Mouse (Mus musculus) neural tube, embryonic 11.5 days (tissue): ENCODE results near the gene Ddx42. TPM values are rescaled to one million over a fixed set of nuclear protein-coding genes. Genes with fewer than 3 reads are reported as not detected.
A peak's percentile ranks its signal among the peaks of the same experiment; 100 is the strongest.

ENCODE experiments used
- ATAC-seq: fragments of 200-750 bp; cut with Nextera tagmentation; 2 replicates; pipeline ENCODE4 v1.8.0; 2017; ENCODE audit warnings: moderate number of reproducible peaks, mild to moderate bottlenecking, moderate TSS enrichment, moderate library complexity; ENCODE audit not compliant: insufficient read depth, low FRiP score, low TSS enrichment
- DNase-seq: peaks from one replicate; pipeline ENCODE4 v3.0.0-alpha.2; 2015; ENCODE audit warnings: low spot score
- H3K27ac ChIP-seq: fragments of 300-500 bp; sonication (generic); 2 replicates; pipeline ENCODE4 v1.5.1; 2014; ENCODE audit warnings: low read depth, mild to moderate bottlenecking, low read length
- H3K27me3 ChIP-seq: fragments of 300-500 bp; sonication (generic); 2 replicates; pipeline ENCODE4 v1.6.1; 2014; ENCODE audit warnings: mild to moderate bottlenecking, low read length, mixed read lengths; ENCODE audit not compliant: control insufficient read depth, insufficient read depth
- H3K36me3 ChIP-seq: fragments of 300-500 bp; sonication (generic); 2 replicates; pipeline ENCODE4 v1.6.1; 2014; ENCODE audit warnings: mild to moderate bottlenecking, low read length, moderate library complexity, mixed read lengths; ENCODE audit not compliant: control insufficient read depth, insufficient read depth
- H3K4me1 ChIP-seq: fragments of 300-500 bp; sonication (generic); 2 replicates; pipeline ENCODE4 v1.6.1; 2014; ENCODE audit warnings: low read length, mixed read lengths; ENCODE audit not compliant: control insufficient read depth, insufficient read depth
- H3K4me2 ChIP-seq: fragments of 300-500 bp; sonication (generic); 2 replicates; pipeline ENCODE4 v1.6.1; 2014; ENCODE audit warnings: low read depth, mild to moderate bottlenecking, moderate library complexity
- H3K4me3 ChIP-seq: fragments of 300-500 bp; sonication (generic); 2 replicates; pipeline ENCODE4 v1.5.1; 2014; ENCODE audit warnings: low read depth, low read length
- H3K9ac ChIP-seq: fragments of 300-500 bp; sonication (generic); 2 replicates; pipeline ENCODE4 v1.6.1; 2014; ENCODE audit warnings: mild to moderate bottlenecking, low read length
- H3K9me3 ChIP-seq: fragments of 300-500 bp; sonication (generic); 2 replicates; pipeline ENCODE4 v1.6.1; 2016; ENCODE audit warnings: low read length; ENCODE audit not compliant: control insufficient read depth
- WGBS: fragments of 180-500 bp; shearing (Covaris S2); extraction: QIAGEN DNeasy Blood & Tissue Kit; methylation state at CpG from one replicate; pipeline ENCODE4 v1.1.7; 2014; 5-methylcytosine and 5-hydroxymethylcytosine counted together
- polyA plus RNA-seq: library from polyadenylated mRNA; unstranded; fragments of >200 nt; fragmentation: Nextera tagmentation; extraction: Ambion mirVana; gene quantifications from 2 replicates; pipeline ENCODE4 v1.2.1, GENCODE M21; 2014

Gene Ddx42
- polyA plus RNA-seq, 1 experiment from 2014 or later: 106 TPM

DNA sequence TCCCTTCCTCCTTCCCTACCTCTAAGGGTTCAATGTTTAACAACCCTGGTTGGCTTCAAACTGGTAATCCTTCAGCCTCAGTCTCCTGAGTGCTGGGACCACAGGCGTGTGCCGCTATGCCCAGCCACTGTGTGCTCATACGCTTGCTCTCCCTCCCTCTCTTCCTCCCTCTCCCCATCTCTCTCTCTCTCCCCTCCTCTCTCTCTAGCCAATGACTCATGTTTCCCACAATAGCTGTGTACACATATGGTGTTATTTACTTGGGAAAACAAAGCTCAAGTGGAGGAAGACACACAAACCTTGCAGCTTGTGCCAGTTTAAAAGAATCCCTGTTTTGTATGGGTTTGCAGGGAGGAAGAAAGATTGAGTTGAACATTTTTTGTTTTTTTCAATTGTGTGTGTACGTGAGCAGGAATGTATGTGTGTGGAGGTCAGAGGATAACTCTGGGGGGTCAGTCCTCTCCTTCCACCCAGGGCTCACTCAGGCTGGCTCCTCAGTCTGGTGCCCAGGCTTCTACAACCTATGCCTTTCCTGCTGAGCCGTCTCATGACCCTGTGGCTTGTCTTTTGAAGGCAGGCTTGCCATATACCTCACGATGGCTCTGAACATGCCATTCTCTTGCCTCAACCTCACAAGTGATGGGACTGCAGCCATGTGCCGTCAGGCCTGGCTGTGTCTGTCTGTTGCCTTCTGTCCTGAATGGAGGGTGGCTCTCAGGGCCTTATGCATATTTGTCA lies 36.8 kb upstream of the Ddx42 start:
- H3K27me3 ChIP-seq: no peaks in the 10 kb centered on the region
- DNase-seq (no peak), ATAC-seq (no peak)
- no peak overlapping the region for H3K4me2 ChIP-seq
- WGBS: 81% methylated on average over 7 of the region's 7 CpGs
- no peaks in the 10 kb centered on the region for H3K9me3 ChIP-seq
- H3K9ac ChIP-seq: no peak overlapping the region
- H3K4me1 ChIP-seq: no peaks in the 10 kb centered on the region
- no peaks in the 10 kb centered on the region for H3K36me3 ChIP-seq
- no peak overlapping the region for H3K4me3 ChIP-seq
- no peak overlapping the region for H3K27ac ChIP-seq

DNA sequence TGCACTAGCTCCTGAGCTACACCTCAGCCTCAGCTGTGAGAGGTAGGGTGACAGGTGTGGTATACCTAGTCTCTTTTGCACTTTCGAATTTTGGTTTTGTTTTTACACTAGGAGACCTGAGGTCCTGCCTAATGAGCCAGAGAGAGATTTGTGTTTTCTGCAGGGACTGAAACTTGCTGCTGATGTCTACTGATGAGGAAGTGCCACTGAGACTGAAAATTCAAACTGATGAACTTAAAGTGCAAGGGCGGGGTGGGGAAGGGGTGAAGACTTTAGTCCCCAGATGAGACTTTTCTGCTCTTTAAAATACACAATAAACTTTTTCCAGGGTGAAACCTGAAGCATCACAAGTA lies 36.3 kb upstream of the Ddx42 start:
- Histone ChIP-seq H3K4me3 (no peak overlapping the region), H3K9me3 (no peaks in the 10 kb centered on the region)
- no peak for ATAC-seq

DNA sequence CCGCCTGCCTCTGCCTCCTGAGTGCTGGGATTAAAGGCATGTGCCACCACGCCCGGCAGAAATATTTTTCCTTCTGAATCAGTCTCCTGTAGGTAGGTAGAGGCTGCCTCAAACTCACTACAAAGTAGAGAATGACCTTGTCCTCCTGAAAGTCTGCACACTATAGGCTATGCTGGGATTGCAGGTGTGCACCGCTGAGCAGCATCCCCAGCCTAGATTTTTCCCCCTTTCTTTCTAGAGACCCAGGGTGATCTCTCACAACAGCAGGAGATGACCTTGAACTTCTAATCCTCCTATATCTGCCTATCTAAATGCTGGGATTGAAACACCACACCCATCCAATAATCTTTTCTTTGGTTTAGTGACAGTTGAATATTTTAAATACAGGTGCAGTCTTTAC lies 29.4 kb upstream of the Ddx42 start:
- Histone ChIP-seq H3K27me3 (no peaks in the 10 kb centered on the region), H3K4me3 (no peak overlapping the region), H3K4me2 (no peak overlapping the region), H3K27ac (no peak overlapping the region), H3K9ac (no peak overlapping the region), H3K9me3 (no peaks in the 10 kb centered on the region), H3K4me1 (no peaks in the 10 kb centered on the region), H3K36me3 (no peaks in the 10 kb centered on the region)
- DNase-seq: no peak
- 92% methylated on average over 4 of the region's 4 CpGs for WGBS
- ATAC-seq: no peak

More for the DNA sequence above, 36.3 kb upstream of the Ddx42 start:
- H3K27ac ChIP-seq: no peak overlapping the region
- H3K4me2 ChIP-seq: no peak overlapping the region
- no peaks in the 10 kb centered on the region for H3K27me3 ChIP-seq
- DNase-seq: no peak
- H3K4me1 ChIP-seq: no peaks in the 10 kb centered on the region
- no peaks in the 10 kb centered on the region for H3K36me3 ChIP-seq
- WGBS: 89% methylated on average over 2 of the region's 2 CpGs
- no peak overlapping the region for H3K9ac ChIP-seq

DNA sequence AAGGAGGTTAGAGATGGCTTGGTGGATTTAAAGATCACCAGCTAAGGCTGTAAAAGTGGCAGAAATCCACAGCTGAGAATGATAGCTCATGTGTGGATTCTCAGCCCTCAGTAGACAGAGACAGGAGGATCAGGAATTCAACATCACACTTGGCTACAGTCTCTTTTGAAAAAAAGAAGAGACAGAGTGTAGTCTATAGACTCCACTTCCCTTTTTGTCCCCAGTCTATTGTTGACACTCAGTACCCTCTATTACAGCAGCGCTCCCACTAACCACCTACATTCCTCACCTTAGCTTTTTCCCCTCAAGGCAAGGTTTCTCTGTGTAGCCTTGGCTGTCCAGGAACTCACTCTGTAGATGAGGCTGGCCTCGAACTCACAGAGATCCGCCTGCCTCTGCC lies 25.0 kb upstream of the Ddx42 start:
- no peaks in the 10 kb centered on the region for H3K36me3 ChIP-seq
- WGBS: 88% methylated on average over 3 of the region's 3 CpGs
- H3K4me2 ChIP-seq: no peak overlapping the region
- H3K4me1 ChIP-seq: 0 out of 2 replicates have a peak, but pooled peaks cover 4% of the 10 kb centered on the region
- ATAC-seq: no peak
- H3K4me3 ChIP-seq: no peak overlapping the region
- no peak overlapping the region for H3K9ac ChIP-seq
- H3K9me3 ChIP-seq: no peaks in the 10 kb centered on the region
- no peak for DNase-seq
- H3K27ac ChIP-seq: no peak overlapping the region
- no peaks in the 10 kb centered on the region for H3K27me3 ChIP-seq

DNA sequence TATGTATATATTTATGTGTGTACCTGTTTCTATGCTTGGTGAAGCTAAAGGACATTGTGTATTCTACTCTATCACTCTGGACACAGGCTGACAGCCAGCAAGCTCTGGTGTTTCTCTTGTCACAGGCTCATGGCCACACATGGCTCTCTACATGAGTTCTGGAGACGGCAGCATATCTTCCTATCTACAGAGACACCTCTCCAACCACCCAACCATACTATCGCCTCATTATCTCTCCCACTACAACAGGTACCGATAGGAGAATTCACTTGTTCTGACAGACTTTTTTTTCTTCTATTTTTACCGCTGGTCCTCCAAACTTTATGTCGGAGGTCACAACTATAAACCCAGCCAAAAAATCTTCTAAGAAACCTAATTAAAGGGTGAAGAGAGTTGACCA lies 24.5 kb upstream of the Ddx42 start:
- Histone ChIP-seq H3K4me2 (peak overlapping the region; percentile 47), H3K27ac (no peak overlapping the region), H3K9me3 (no peaks in the 10 kb centered on the region), H3K4me1 (0 out of 2 replicates have a peak, but pooled peaks cover 4% of the 10 kb centered on the region), H3K27me3 (no peaks in the 10 kb centered on the region), H3K36me3 (no peaks in the 10 kb centered on the region), H3K4me3 (no peak overlapping the region; the same call in 1 of the 2 replicates), H3K9ac (no peak overlapping the region)
- DNase-seq (no peak), ATAC-seq (no peak)
- 88% methylated on average over 5 of the region's 5 CpGs for WGBS

DNA sequence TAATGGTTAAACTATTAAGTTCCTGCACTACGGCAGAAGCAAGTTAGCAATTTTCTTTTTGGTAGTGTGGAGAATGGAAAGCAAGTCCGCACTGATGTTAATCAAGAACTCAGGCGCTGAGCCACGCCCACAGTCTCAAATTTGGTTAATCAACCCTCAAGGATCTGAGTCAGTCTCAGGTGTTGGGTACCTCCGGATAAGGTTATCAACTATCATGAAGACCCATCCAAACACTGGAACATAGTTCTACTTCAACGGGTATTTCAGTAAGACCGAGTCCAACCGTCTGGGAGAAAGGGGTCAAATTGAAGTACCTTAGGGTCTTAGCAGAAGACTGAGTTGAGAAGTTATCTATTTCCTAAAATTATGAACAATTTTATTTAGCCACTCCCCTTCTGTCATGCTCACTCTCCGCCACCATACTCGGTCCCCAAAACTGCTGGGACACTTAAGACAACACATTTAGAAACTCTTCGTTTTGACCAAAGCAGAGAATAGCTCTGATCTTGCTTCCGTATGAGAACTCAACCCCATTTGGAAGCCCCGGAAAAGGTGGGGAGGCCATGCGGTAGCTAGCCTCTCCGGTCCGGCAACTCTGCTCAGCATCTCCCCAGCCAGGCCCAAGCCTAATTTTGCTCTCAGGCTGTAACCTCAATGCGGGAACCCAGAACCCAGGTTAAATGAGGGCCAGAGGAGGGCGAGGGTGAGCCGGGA lies 23.9 kb upstream of the Ddx42 start:
- no peaks in the 10 kb centered on the region for H3K27me3 ChIP-seq
- peak; percentile 20; the same call in 1 of the 2 replicates for ATAC-seq
- 0 out of 2 replicates have a peak, but pooled peaks cover 4% of the 10 kb centered on the region for H3K4me1 ChIP-seq
- 14% methylated on average over 19 of the region's 19 CpGs for WGBS
- peak overlapping the region; percentile 47 for H3K4me2 ChIP-seq
- H3K9ac ChIP-seq: peak overlapping the region; percentile 49
- H3K9me3 ChIP-seq: no peaks in the 10 kb centered on the region
- H3K4me3 ChIP-seq: peak overlapping the region; percentile 52
- H3K27ac ChIP-seq: no peak overlapping the region; the same call in 1 of the 2 replicates
- DNase-seq: no peak
- H3K36me3 ChIP-seq: no peaks in the 10 kb centered on the region

DNA sequence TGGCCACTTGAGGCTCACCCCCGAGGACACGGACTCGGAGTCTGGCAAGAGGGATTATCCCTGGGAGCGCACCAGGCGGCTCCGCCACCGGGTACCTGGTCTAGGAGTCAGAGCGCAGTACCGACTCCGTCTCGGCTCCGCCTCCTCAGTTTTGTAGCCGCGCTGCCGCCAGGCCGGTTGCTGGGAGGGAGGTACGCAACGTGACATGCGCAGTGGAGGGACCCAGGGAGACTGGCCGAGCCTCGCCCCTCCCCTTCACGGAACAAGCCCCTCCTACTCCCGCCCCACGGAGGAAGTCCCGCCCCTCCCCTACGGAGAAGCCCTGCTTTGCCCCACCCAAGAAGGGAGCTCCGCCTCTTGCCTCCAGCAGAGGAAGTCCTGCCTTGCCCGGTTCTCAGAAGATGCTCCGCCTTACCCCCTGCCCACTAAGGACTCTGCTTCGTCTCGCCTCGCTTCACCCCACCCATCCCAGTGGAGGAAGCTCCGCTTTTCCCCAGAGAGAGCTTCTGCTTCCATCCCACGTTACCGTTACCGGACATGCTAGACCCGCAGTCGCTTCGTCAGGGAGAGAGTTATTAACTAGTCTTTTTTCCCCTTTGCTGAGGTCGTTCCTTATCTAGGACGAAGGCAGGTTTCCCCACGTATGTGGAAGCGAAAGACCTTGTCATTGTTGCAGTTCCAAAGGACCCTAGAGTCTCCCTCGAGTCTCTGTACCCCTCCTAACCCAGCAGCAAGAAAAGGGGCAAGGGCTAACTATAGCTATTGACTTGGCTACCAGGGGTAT lies 23.2 kb upstream of the Ddx42 start:
- DNase-seq (peak; percentile 99), ATAC-seq (peak; percentile 93)
- Histone ChIP-seq H3K36me3 (peaks cover 5% of the 10 kb centered on the region), H3K4me1 (0 out of 2 replicates have a peak, but pooled peaks cover 4% of the 10 kb centered on the region), H3K4me2 (peak overlapping the region; percentile 47), H3K9ac (peak overlapping the region; percentile 64), H3K4me3 (peak overlapping the region; percentile 52), H3K9me3 (no peaks in the 10 kb centered on the region), H3K27ac (peak overlapping the region; percentile 39), H3K27me3 (no peaks in the 10 kb centered on the region)
- WGBS: under 1% methylated on average over 43 of the region's 44 CpGs

DNA sequence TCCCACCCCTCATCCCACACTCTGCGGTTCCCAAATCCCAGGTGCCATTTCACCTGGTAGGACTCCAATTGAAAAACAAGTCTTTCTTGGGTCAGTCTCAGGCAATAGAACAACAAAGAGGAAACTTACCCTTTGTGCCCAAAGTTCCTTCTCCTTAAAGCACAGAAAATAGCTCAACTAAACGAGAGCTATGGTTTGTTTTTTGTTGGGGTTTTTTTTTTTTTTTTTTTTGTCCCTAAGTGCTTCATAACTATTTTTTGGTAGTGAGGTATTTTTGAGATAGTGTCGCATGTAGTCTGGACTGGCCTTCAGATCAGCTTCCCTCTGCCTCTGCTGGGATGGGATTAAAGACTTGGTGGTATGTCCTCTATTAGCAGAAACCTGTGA lies 22.6 kb upstream of the Ddx42 start:
- 0 out of 2 replicates have a peak, but pooled peaks cover 4% of the 10 kb centered on the region for H3K4me1 ChIP-seq
- ATAC-seq (no peak), DNase-seq (no peak)
- H3K27ac ChIP-seq: peak overlapping the region; percentile 39
- H3K36me3 ChIP-seq: peaks cover 5% of the 10 kb centered on the region
- peak overlapping the region; percentile 64 for H3K9ac ChIP-seq
- H3K9me3 ChIP-seq: no peaks in the 10 kb centered on the region
- WGBS: 39% methylated on average over 3 of the region's 3 CpGs
- H3K4me2 ChIP-seq: peak overlapping the region; percentile 47
- H3K4me3 ChIP-seq: peak overlapping the region; percentile 52
- H3K27me3 ChIP-seq: no peaks in the 10 kb centered on the region
